Mouse (Mus musculus): ENCODE data around the gene Tsku. TPM values are rescaled to one million over a fixed set of nuclear protein-coding genes. Genes with fewer than 3 reads are reported as not detected.

The Tsku gene
- polyA plus RNA-seq, 2 experiments = 1.9 TPM

DNA sequence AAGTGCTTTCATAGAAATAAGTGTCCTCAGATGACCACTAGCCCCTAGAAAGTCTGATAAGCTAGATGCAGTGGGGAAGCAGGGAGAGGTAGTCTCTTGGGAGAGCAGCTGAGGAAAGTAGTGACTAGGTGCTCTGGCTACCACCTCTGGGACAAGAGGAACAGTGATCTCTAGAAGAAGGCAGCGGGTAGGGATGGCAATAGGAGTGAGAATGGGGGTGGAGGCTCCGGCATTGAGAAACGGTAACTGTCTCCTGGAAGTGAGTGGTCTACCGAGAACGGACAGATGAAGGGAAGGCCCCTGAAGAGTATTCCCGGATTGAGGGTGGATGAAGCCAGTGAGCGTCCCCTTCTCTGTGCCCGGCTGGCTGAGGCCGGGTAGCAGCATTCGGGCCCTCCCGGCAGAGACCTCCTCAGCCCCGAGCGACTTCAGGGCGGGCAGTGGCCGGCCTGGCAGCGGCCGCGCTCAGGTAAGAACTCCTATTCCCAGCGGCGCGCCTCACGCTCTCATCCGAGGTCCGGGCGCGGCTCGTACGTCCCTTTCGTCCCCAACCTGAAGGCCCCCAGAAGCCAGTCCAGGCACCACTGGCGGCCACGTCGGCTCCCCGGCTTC, 52.4 kb downstream of the Tsku start:
- Histone ChIP-seq H3K27me3 (ENCODE audit: control insufficient read depth, insufficient read depth, low read length) (no peaks in the 10 kb centered on the region; the same call in 1 of the 2 replicates), H3K36me3 (replicated peaks; ENCODE audit: control insufficient read depth, insufficient read depth, low read depth) (no peaks in the 10 kb centered on the region), H3K4me2 (ENCODE audit: low read depth) (peak overlapping the region; percentile 91), H3K4me3 (ENCODE audit: insufficient read depth in 1 of 2, low read depth in 2 of 2, low read length in 2 of 2) (peak overlapping the region; percentile 81 to 85), H3K4me1 (replicated peaks; ENCODE audit: control insufficient read depth in 2 of 2, insufficient read depth in 2 of 2, low read length in 1 of 2) (peaks cover 7 to 9% of the 10 kb centered on the region in 2 experiments), H3K27ac (peak overlapping the region; percentile 23), H3K9me3 (ENCODE audit: control insufficient read depth, low read length) (no peaks in the 10 kb centered on the region), H3K9ac (replicated peaks) (peak overlapping the region; percentile 91)
- TF ChIP-seq CTCF (IDR thresholded peaks at IDR 0.05; ENCODE audit: low read depth) = no peak
- DNase-seq (ENCODE audit: low read depth in 3 of 3, low spot score in 3 of 3) = peak in 1 of 3 experiments; percentile 26
- under 1% methylated on average over 33 of the region's 33 CpGs for WGBS (ENCODE audit: insufficient replicate concordance)
- ATAC-seq (ENCODE audit: insufficient read depth) = peak; percentile 75

DNA sequence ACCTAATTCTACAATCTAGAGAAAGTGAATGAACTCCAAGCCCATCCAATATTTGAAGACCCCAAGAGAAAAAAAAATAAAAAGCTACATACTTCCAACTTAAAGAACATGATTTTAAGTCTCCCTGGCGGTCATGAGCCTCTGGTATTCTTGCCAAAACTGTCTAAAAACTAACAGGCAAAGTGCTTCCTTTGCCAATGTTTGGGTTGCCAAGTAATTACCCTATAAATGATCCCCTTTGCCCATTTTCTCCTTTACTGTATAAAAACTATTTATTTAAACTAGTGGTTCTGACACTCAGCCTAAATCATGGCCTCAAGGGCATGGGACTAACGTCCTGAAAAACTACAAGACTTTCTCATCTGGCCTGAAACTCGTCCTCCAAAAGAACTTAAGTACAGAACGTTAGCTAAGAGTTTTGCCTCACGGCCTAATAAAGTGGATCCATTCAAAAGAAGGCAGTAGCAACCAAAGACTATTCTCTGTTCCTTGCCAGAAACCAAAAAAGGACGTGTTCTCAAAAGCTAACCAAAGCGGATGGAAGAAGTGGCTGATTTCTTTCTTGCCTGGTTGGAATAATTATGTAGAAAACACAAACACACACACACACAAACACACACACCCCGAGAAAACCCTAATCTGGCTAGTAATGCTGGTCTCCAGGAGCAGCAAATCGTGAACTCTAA, 53.1 kb downstream of the Tsku start:
- ATAC-seq (ENCODE audit: insufficient read depth) = no peak
- Histone ChIP-seq H3K4me2 (ENCODE audit: low read depth) (peak overlapping the region; percentile 91), H3K9me3 (ENCODE audit: control insufficient read depth, low read length) (no peaks in the 10 kb centered on the region), H3K4me1 (replicated peaks; ENCODE audit: control insufficient read depth in 2 of 2, insufficient read depth in 2 of 2, low read length in 1 of 2) (peaks cover 7 to 9% of the 10 kb centered on the region in 2 experiments), H3K4me3 (ENCODE audit: insufficient read depth in 1 of 2, low read depth in 2 of 2, low read length in 2 of 2) (peak overlapping the region; percentile 81 to 85), H3K27me3 (ENCODE audit: control insufficient read depth, insufficient read depth, low read length) (no peaks in the 10 kb centered on the region; the same call in 1 of the 2 replicates), H3K9ac (replicated peaks) (peak overlapping the region; percentile 91), H3K36me3 (replicated peaks; ENCODE audit: control insufficient read depth, insufficient read depth, low read depth) (no peaks in the 10 kb centered on the region), H3K27ac (peak overlapping the region; percentile 23; the same call in 1 of the 2 replicates)
- no peak for DNase-seq (ENCODE audit: low read depth in 3 of 3, low spot score in 3 of 3)
- TF ChIP-seq CTCF (IDR thresholded peaks at IDR 0.05; ENCODE audit: low read depth) (no peak), EP300 (IDR thresholded peaks at IDR 0.05; ENCODE audit: low read depth) (no peak)
- 40% methylated on average over 9 of the region's 9 CpGs for WGBS (ENCODE audit: insufficient replicate concordance)

DNA sequence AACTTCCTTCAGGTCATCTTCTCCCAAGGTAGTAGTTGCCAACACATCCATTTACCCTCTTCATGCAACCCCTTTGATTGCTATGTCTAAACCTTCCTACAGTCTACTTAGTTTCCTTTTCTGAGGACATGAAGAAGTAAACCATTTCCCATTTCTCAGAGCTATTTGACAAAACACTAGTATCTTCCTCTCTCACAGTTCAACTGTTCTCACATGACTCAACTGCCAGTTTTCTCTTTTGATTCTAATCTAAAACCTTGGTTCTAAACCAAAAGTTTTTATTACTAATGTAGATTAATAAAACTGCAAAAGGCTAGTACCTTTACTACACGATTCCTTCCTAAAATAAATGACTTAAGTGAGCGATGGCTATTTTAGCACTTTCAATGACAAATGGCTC, 53.7 kb downstream of the Tsku start:
- TF ChIP-seq CTCF (IDR thresholded peaks at IDR 0.05; ENCODE audit: low read depth) (no peak), EP300 (IDR thresholded peaks at IDR 0.05; ENCODE audit: low read depth) (peak; percentile 11; the same call in 1 of the 2 replicates)
- H3K27me3 ChIP-seq (ENCODE audit: control insufficient read depth, insufficient read depth, low read length) = no peaks in the 10 kb centered on the region
- H3K9ac ChIP-seq (replicated peaks) = peak overlapping the region; percentile 31; the same call in 1 of the 2 replicates
- no peaks in the 10 kb centered on the region for H3K36me3 ChIP-seq (replicated peaks; ENCODE audit: control insufficient read depth, insufficient read depth, low read depth)
- DNase-seq (ENCODE audit: low read depth in 3 of 3, low spot score in 3 of 3) (no peak), ATAC-seq (ENCODE audit: insufficient read depth) (no peak)
- H3K27ac ChIP-seq = no peak overlapping the region
- H3K4me2 ChIP-seq (ENCODE audit: low read depth) = peak overlapping the region; percentile 91
- no peaks in the 10 kb centered on the region for H3K9me3 ChIP-seq (ENCODE audit: control insufficient read depth, low read length)
- H3K4me3 ChIP-seq (ENCODE audit: insufficient read depth in 1 of 2, low read depth in 2 of 2, low read length in 2 of 2) = peak overlapping the region in 1 of 2 experiments; percentile 85; a peak in 2 of 4 replicates
- WGBS (ENCODE audit: insufficient replicate concordance) = 81% methylated on average over 2 of the region's 2 CpGs
- H3K4me1 ChIP-seq (replicated peaks; ENCODE audit: control insufficient read depth in 2 of 2, insufficient read depth in 2 of 2, low read length in 1 of 2) = peaks cover 7 to 9% of the 10 kb centered on the region in 2 experiments

Other genes starting within 250 kb of the Tsku start
- gene Myo7a, start 241.8 kb downstream of the Tsku start, polyA plus RNA-seq (2012; rRNA removed) = 10.3 and 10.4 TPM in 2 replicates
- gene Myo7a, start 241.8 kb downstream of the Tsku start, polyA plus RNA-seq (2014; fragmentation: Nextera tagmentation; extraction: Ambion mirVana) = 6.6 and 7.3 TPM in 2 replicates
- gene Omp, start 215.8 kb downstream of the Tsku start, polyA plus RNA-seq (2012; rRNA removed) = 0.61 and 0.63 TPM in 2 replicates
- 0.24 and 0.44 TPM in 2 replicates for gene Omp, start 215.8 kb downstream of the Tsku start, polyA plus RNA-seq (2014; fragmentation: Nextera tagmentation; extraction: Ambion mirVana)
- 13.1 and 13.2 TPM in 2 replicates for gene Capn5, start 183.1 kb downstream of the Tsku start, polyA plus RNA-seq (2012; rRNA removed)
- 8.9 and 9.8 TPM in 2 replicates for gene Capn5, start 183.1 kb downstream of the Tsku start, polyA plus RNA-seq (2014; fragmentation: Nextera tagmentation; extraction: Ambion mirVana)
- 0.03 and 0.08 TPM in 2 replicates for gene B3gnt6, start 161.8 kb downstream of the Tsku start, polyA plus RNA-seq (2012; rRNA removed)
- 0.05 TPM in 1 of 2 replicates, not detected in the other for gene B3gnt6, start 161.8 kb downstream of the Tsku start, polyA plus RNA-seq (2014; fragmentation: Nextera tagmentation; extraction: Ambion mirVana)
- gene Acer3, start 40.1 kb downstream of the Tsku start, polyA plus RNA-seq (2012; rRNA removed) = 7.5 and 13.8 TPM in 2 replicates
- gene Acer3, start 40.1 kb downstream of the Tsku start, polyA plus RNA-seq (2014; fragmentation: Nextera tagmentation; extraction: Ambion mirVana) = 24.0 and 26.5 TPM in 2 replicates
- not detected in 2 replicates for gene Gucy2d, start 79.1 kb upstream of the Tsku start, polyA plus RNA-seq (2012; rRNA removed)
- not detected in 2 replicates for gene Gucy2d, start 79.1 kb upstream of the Tsku start, polyA plus RNA-seq (2014; fragmentation: Nextera tagmentation; extraction: Ambion mirVana)
- gene Lrrc32, start 128.0 kb upstream of the Tsku start, polyA plus RNA-seq (2012; rRNA removed) = 3.6 and 4.4 TPM in 2 replicates
- gene Lrrc32, start 128.0 kb upstream of the Tsku start, polyA plus RNA-seq (2014; fragmentation: Nextera tagmentation; extraction: Ambion mirVana) = 4.7 and 5.5 TPM in 2 replicates

Measured in liver, embryonic 14.5 days (tissue).